Mouse (Mus musculus) stomach, embryonic 16.5 days (tissue): ENCODE results near the gene Uso1. TPM values are rescaled to one million over a fixed set of nuclear protein-coding genes. Genes with fewer than 3 reads are reported as not detected.

ENCODE experiments used
- ATAC-seq: fragments of 200-750 bp; cut with Nextera tagmentation; 2 replicates; pipeline ENCODE4 v1.8.0; 2017; ENCODE audit warnings: moderate number of reproducible peaks, moderate TSS enrichment; ENCODE audit not compliant: insufficient read depth, low FRiP score
- H3K27ac ChIP-seq: fragments of 300-500 bp; sonication (generic); 2 replicates; pipeline ENCODE4 v1.5.1; 2014; ENCODE audit warnings: low read length
- H3K27me3 ChIP-seq: fragments of 300-500 bp; sonication (generic); 2 replicates; pipeline ENCODE4 v1.6.1; 2014; ENCODE audit warnings: low read length, control low read depth, mixed read lengths; ENCODE audit not compliant: control insufficient read depth, insufficient read depth
- H3K36me3 ChIP-seq: fragments of 300-500 bp; sonication (generic); 2 replicates; pipeline ENCODE4 v1.6.1; 2014; ENCODE audit warnings: low read length; ENCODE audit not compliant: control insufficient read depth, insufficient read depth
- H3K4me1 ChIP-seq: fragments of 300-500 bp; sonication (generic); 2 replicates; pipeline ENCODE4 v1.6.1; 2014; ENCODE audit warnings: low read length, control low read depth, mixed read lengths; ENCODE audit not compliant: control insufficient read depth, insufficient read depth
- H3K4me2 ChIP-seq: fragments of 300-500 bp; sonication (generic); 2 replicates; pipeline ENCODE4 v1.6.1; 2014; ENCODE audit warnings: low read depth, low read length, mixed read lengths
- H3K4me3 ChIP-seq: fragments of 300-500 bp; sonication (generic); replicated peaks from 2 replicates; pipeline ENCODE4 v1.5.1; 2014; ENCODE audit warnings: mild to moderate bottlenecking, low read length
- H3K9ac ChIP-seq: fragments of 300-500 bp; sonication (generic); 2 replicates; pipeline ENCODE4 v1.6.1; 2014; ENCODE audit warnings: low read length
- H3K9me3 ChIP-seq: fragments of 300-500 bp; sonication (generic); replicated peaks from 2 replicates; pipeline ENCODE4 v1.6.1; 2016; ENCODE audit warnings: low read length, control low read depth; ENCODE audit not compliant: control insufficient read depth
- WGBS: fragments of 180-500 bp; shearing (Covaris S2); extraction: QIAGEN DNeasy Blood & Tissue Kit; methylation state at CpG from one replicate; pipeline ENCODE4 v1.1.7; 2014; 5-methylcytosine and 5-hydroxymethylcytosine counted together
- polyA plus RNA-seq: library from polyadenylated mRNA; unstranded; fragments of >200 nt; fragmentation: Nextera tagmentation; extraction: Ambion mirVana; gene quantifications from 2 replicates; pipeline ENCODE4 v1.2.1, GENCODE M21; 2015

Uso1 gene
- polyA plus RNA-seq, 1 experiment from 2014 or later, result 50.7 TPM

DNA sequence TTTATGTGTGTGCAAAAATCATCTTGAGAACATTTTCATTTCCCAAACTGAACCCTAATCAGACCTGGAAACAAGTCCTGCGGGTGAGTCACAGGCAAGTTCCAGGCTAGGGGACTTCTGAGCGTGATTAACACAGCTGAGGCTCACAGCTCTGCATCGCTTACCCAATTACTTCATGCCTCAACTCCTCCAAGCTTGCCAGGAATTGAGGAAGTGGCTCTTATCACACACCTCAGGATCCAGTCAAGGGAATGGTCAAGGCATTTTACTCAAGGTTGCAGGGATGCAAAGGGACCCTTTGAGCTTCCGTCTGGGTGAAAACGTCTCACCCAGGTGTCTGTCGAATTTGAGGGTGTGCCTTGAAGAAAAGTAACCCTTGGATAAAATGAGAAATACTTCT, 82.1 kb downstream of the Uso1 start:
- WGBS, result 67% methylated on average over 6 of the region's 6 CpGs
- H3K36me3 ChIP-seq, result no peaks in the 10 kb centered on the region
- no peaks in the 10 kb centered on the region for H3K27me3 ChIP-seq
- no peak overlapping the region for H3K4me2 ChIP-seq
- no peaks in the 10 kb centered on the region for H3K4me1 ChIP-seq
- no peak for ATAC-seq
- no peaks in the 10 kb centered on the region for H3K9me3 ChIP-seq
- H3K4me3 ChIP-seq, result no peak overlapping the region
- 0 out of 2 replicates have a peak overlapping the region, but pooled peaks have one; percentile 23 for H3K27ac ChIP-seq
- H3K9ac ChIP-seq, result no peak overlapping the region

DNA sequence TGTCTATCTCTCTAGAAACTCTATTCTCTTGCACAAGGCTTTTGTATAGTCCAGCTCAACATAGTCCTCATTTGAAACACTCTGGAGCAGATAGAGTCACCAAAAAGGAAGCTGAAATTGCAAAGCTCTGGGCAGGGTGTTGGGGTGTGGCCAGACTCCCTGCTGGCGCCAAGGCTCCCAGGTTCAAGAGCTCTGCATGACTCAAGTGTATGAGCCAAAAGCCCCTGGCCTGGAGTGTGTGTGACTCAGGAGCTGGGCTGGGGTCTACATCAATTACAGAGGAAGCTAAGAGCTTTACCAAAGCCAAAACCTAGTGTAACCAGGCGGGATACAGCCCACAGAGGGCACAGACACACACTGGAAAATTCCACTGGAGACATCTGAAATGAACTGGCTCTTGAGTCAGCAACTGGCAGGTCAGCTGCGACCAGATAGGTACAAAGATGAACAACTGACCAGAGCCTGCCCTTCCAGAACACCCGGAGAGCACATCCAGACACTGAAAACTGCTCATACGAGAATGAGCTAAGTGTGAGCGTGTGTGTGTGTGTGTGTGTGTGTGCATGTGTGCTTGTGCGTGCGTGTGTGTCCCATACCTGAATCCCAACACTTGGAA, 82.7 kb downstream of the Uso1 start:
- Histone ChIP-seq H3K27ac (0 out of 2 replicates have a peak overlapping the region, but pooled peaks have one; percentile 23), H3K36me3 (no peaks in the 10 kb centered on the region), H3K4me3 (no peak overlapping the region), H3K9ac (no peak overlapping the region), H3K9me3 (no peaks in the 10 kb centered on the region), H3K4me1 (no peaks in the 10 kb centered on the region), H3K27me3 (no peaks in the 10 kb centered on the region), H3K4me2 (no peak overlapping the region)
- peak; percentile 10; the same call in 1 of the 2 replicates for ATAC-seq
- WGBS, result 86% methylated on average over 8 of the region's 8 CpGs

- WGBS, result 73% methylated on average over 7 of the region's 7 CpGs
- Histone ChIP-seq H3K36me3 (no peaks in the 10 kb centered on the region), H3K4me1 (no peaks in the 10 kb centered on the region), H3K9ac (no peak overlapping the region), H3K27ac (no peak overlapping the region), H3K4me2 (no peak overlapping the region), H3K9me3 (no peaks in the 10 kb centered on the region), H3K27me3 (no peaks in the 10 kb centered on the region), H3K4me3 (no peak overlapping the region)
- ATAC-seq, result no peak
Measured at GRCm38 (mm10) chr5:92227782-92228181, 90.0 kb downstream of the Uso1 start.

- Histone ChIP-seq H3K4me1 (no peaks in the 10 kb centered on the region), H3K36me3 (no peaks in the 10 kb centered on the region), H3K4me2 (no peak overlapping the region), H3K27ac (no peak overlapping the region), H3K9me3 (no peaks in the 10 kb centered on the region), H3K9ac (no peak overlapping the region), H3K4me3 (no peak overlapping the region), H3K27me3 (no peaks in the 10 kb centered on the region)
- ATAC-seq, result no peak
- WGBS, result 41% methylated on average over 10 of the region's 10 CpGs
Measured at GRCm38 (mm10) chr5:92228776-92229175, 91.0 kb downstream of the Uso1 start.

GRCm38 (mm10) chr5:92229514-92229913, 91.8 kb downstream of the Uso1 start:
- no peak overlapping the region for H3K4me2 ChIP-seq
- H3K9me3 ChIP-seq, result no peaks in the 10 kb centered on the region
- H3K4me1 ChIP-seq, result no peaks in the 10 kb centered on the region
- no peak overlapping the region for H3K9ac ChIP-seq
- no peaks in the 10 kb centered on the region for H3K27me3 ChIP-seq
- WGBS, result 84% methylated on average over 3 of the region's 3 CpGs
- H3K27ac ChIP-seq, result no peak overlapping the region
- ATAC-seq, result no peak
- no peaks in the 10 kb centered on the region for H3K36me3 ChIP-seq
- H3K4me3 ChIP-seq, result no peak overlapping the region

DNA sequence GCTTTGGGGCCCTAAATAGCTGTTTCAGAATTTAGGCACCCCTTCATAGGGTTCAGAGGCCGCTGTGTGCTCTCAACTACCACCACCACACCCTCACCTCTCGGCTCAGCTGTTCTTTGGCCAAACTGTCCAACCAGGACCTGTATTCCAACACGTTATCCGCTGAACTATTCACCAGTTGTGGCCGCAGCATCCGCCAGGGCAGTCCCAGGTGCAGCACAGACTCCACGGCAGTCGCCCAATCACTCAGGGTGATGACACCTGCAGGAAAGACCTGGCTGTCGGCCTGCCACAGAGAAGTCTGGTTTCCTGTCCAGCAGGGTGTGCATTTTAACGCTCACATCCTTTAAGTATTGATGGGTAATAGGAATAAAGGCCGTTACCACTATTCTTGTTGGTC, 92.6 kb downstream of the Uso1 start:
- 74% methylated on average over 11 of the region's 11 CpGs for WGBS
- no peak for ATAC-seq

GRCm38 (mm10) chr5:92231836-92232235, 94.1 kb downstream of the Uso1 start:
- no peak overlapping the region for H3K9ac ChIP-seq
- no peaks in the 10 kb centered on the region for H3K27me3 ChIP-seq
- H3K27ac ChIP-seq, result no peak overlapping the region
- no peaks in the 10 kb centered on the region for H3K9me3 ChIP-seq
- H3K4me3 ChIP-seq, result no peak overlapping the region
- H3K4me2 ChIP-seq, result no peak overlapping the region
- H3K4me1 ChIP-seq, result 0 out of 2 replicates have a peak, but pooled peaks cover 11% of the 10 kb centered on the region
- no peaks in the 10 kb centered on the region for H3K36me3 ChIP-seq
- 77% methylated on average over 10 of the region's 10 CpGs for WGBS
- no peak for ATAC-seq

More for the DNA sequence above, 92.6 kb downstream of the Uso1 start:
- H3K9me3 ChIP-seq, result no peaks in the 10 kb centered on the region
- H3K27me3 ChIP-seq, result no peaks in the 10 kb centered on the region
- no peak overlapping the region for H3K9ac ChIP-seq
- no peak overlapping the region for H3K4me2 ChIP-seq
- no peak overlapping the region for H3K4me3 ChIP-seq
- H3K36me3 ChIP-seq, result no peaks in the 10 kb centered on the region
- H3K27ac ChIP-seq, result no peak overlapping the region
- H3K4me1 ChIP-seq, result 0 out of 2 replicates have a peak, but pooled peaks cover 6% of the 10 kb centered on the region

GRCm38 (mm10) chr5:92233366-92233765, 95.6 kb downstream of the Uso1 start:
- Histone ChIP-seq H3K4me3 (no peak overlapping the region), H3K27me3 (no peaks in the 10 kb centered on the region), H3K27ac (no peak overlapping the region), H3K4me2 (no peak overlapping the region), H3K4me1 (0 out of 2 replicates have a peak, but pooled peaks cover 11% of the 10 kb centered on the region), H3K9me3 (no peaks in the 10 kb centered on the region), H3K36me3 (no peaks in the 10 kb centered on the region), H3K9ac (no peak overlapping the region)
- WGBS, result 75% methylated on average over 4 of the region's 4 CpGs
- ATAC-seq, result no peak

DNA sequence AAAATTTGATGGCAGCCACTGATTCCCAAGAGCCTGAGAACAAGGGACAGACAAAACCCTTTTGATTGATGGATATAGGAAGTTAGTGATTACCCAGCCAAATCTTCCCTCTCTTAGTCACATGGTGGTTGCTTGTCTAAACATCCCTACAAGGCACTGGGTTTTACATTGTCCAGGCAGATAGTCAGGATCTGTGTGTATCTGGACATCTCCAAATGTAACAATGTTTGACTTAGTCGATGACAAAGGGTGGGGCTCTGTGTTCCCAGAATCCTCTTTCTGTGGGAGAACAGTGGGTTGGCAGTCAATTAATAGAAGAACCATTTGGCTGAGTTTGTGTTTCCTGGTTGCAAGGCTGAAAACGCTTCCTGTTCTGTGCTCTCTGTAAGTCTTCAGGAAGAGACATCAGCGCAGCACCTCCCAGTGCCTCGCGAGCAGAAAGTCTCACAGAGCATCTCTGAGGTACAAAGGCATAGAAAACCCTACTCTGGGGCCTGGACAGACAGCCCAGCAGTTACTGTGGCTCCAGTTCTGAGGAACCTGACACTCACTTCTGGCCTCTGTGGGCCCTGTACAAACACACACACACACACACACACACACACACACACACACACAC, 97.3 kb downstream of the Uso1 start:
- peak overlapping the region; percentile 8; the same call in 1 of the 2 replicates for H3K4me3 ChIP-seq
- H3K4me2 ChIP-seq, result peak overlapping the region; percentile 29; the same call in 1 of the 2 replicates
- H3K36me3 ChIP-seq, result no peaks in the 10 kb centered on the region
- ATAC-seq, result peak; percentile 68; the same call in 1 of the 2 replicates
- H3K9me3 ChIP-seq, result no peaks in the 10 kb centered on the region
- peak overlapping the region; percentile 64 for H3K27ac ChIP-seq
- no peaks in the 10 kb centered on the region for H3K27me3 ChIP-seq
- H3K4me1 ChIP-seq, result 0 out of 2 replicates have a peak, but pooled peaks cover 11% of the 10 kb centered on the region
- peak overlapping the region; percentile 41; the same call in 1 of the 2 replicates for H3K9ac ChIP-seq
- WGBS, result 18% methylated on average over 5 of the region's 5 CpGs
